Mouse (Mus musculus) right cerebral cortex, postnatal 14 days (tissue): Measurements from ENCODE around the gene Snx27.
A peak's percentile ranks its signal among the peaks of the same experiment; 100 is the strongest.

Experiments
- DNase-seq: peaks from one replicate; pipeline ENCODE4 v3.0.0; 2022

Snx27 gene

DNA sequence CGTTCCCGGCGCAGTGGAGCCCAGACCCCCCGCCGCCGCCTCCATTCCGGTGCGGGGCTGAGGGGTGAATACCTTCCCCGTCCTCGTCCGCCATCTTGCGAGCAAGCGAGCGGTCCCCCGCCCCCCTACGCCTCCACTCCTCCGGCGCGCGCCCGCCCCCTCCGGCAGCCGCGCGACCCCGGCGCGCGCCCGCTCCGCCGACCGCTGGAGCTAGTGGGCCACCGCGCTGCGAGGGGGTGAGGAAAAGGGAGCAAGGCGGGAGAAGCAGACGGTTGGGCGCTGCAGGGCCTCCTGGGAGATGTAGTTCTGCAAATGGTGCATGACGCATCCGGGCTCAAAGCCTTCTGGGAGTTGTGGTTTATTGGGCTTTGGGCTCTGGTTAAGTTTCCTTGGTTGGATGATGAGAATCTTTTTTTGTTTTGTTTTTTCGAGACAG lies at the start of gene Snx27:
Gene Snx27, minus strand, starts transcription at position 261 of the 436 bp plus-strand sequence.
- peak; percentile 89 for DNase-seq

DNA sequence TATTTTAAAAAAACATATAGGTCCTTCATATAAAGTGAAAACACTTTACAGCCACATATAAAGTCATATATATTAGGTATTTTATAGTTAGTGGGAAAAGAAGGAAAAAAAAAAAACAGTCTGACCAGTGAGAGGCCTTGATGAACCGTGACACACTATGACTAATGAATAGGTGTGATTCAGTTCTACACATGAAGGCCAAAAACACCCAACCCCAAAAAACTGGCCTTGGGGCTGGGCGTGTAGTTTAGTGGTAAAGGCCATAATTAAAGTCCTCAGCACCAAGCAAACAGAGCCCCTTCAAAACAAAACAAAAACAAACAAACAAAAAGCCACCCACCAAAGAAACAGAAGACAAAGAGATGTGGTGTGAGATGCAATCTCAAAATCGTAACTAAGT lies 47.4 kb upstream of the Snx27 start:
- DNase-seq = no peak

DNA sequence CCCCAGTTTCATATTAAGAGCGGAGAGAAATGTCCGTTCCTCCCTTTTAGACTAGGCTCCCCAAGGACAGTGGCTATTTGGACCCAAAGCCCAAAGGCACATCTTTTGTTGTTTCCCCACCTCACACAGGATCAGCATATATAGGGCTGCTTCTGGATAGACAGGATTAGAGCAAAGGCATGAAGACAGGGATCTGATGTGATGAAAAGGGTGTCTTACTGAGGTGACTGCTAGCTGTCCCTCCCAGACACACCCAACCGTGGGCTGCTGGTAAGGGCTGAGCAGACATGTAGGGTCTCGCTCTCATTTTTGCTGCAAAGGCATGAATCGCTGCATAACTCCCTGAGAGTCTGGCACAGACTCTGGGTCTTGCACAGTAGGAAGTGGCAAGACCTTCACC lies 46.2 kb upstream of the Snx27 start:
- DNase-seq = no peak

DNA sequence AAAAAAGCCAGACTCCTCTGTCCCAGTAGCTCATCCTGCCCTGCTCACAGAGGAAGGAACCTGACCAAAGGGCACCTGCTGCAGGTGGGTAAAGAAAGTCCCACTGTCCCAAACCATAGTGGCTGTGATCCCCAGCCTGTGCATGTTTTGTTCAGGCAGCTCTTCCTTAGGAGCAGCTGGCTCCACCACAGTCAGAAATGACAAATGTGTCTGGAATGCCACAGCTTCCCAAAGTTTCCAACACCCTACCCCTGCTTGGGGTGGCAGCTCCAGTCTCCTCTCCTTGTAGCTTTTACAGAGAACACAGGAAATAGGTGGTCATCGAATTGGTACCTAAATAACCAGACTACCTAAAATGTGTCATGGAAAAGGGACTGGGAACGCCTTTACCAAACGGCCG lies 41.8 kb upstream of the Snx27 start:
- no peak for DNase-seq

DNA sequence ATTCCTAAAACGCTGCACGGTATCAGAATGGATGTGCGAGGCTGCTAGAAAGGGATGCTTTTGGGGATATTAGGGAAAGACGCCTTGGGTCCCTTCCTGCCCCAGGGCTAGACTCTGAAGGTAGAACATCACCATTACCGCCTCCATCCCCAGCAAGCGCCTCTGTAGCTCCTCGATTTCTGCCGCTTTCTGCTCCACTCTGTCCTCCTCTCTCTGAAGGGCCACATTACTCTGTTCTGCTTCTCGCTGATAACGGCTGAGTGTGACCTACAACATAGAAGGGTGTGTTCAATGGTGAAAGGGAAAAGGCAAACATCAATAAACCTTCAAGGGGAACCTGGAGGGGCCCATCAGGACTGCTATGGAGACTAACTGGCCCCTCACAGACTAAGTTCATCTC lies 40.0 kb upstream of the Snx27 start:
- DNase-seq = no peak

DNA sequence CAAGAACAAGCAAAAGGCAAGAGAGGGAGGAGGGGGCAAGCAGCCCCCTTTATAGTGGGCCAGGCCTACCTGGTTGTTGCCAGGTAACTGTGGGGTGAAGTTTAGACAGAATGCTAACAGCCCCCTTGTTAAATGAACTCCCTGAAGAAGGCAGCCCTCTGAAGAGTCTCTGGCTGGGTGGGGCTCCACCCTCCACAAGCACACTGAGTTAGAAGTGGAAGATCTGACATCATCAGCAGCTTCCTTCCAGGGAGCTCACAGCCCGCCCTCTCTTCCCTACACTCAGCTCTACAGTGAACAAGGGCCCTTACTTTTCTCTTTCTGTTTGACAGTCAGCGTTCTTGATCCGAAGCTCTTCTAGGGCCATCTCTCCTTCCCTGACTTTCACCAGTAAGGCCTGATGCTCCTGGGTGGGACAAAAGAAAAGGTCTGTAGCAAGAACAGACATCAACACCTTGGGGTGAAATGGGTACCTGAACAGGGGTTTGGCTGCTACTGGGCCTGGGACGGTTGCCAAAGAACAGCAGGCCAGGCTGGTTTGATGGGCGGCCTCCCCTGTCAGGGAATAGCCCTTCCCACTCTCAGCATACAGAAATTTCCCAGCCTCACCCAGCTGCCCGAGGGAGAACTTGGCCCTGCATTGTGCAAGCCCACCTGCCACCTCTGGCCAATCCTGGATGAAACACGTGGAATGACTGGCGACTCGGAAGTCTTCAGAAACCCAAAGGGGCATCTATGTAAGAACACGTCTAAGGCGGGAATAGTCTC lies 39.4 kb upstream of the Snx27 start:
- no peak for DNase-seq

DNA sequence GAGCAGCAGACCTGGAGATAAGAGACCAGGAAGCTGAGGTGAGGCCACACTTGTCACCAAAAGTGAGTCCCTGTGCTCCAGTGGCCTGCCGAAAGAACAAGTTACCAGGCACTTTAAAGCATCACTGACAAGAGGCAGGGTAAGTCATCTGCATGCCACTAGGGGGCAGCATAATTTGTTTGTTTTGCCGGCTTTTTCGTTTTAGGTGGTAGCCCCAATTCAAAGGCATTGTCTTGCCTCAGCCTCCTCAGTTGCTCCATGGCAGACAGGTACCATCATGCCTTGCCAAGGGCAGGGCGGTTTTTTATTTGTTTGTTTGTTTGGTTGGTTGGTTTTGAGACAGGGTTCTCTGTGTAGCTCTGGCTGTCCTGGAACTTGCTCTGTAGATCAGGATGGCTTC lies 34.2 kb upstream of the Snx27 start:
- no peak for DNase-seq

DNA sequence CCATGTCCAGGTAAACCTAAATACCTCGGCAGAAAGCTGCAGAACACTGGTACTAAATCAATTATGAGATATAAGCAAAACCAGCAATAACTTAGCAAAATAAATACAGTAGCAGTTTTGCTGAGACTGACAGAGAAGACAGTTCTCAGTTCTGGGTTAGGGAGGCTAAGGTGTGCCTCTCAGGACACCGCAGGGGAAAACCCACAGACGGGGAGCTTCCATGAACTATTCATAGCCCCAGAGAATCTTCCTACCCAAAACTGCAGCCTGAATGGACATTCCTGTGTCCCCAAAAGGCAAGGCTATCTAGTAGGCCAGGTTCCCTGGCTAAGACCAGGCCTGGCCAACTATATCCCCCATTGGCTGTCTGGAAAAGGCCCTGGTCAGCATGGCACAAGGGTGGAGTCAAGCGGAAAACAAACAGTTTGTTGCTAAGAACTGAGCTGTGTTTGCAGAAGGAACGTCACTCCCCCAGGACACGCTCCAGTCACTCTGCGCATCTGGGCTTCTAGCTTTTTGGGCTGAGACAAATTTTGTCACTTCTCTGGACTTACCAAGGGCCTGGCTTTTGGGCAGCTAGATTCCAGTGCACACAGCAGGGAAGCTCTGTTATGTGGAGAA lies 30.9 kb upstream of the Snx27 start:
- DNase-seq = no peak

DNA sequence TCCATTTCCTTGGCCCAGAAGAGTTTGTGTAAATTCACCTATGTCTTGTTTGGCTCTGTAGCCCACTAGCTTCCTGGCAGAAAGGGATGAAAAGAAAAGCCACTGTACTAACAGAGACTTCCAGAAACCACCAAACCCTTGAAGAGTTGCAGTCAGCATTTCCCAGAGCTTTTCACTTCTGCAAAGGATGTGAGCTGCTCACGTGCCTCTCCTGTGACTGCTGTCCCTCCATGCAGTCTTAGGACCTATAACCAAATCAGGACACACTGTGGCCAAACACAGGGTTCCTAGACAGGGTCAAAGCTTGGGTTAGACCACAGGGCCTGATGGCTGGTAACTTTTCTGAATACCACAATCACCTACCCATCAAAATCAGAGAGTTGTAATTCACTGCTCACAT lies 29.8 kb upstream of the Snx27 start:
- DNase-seq = no peak

DNA sequence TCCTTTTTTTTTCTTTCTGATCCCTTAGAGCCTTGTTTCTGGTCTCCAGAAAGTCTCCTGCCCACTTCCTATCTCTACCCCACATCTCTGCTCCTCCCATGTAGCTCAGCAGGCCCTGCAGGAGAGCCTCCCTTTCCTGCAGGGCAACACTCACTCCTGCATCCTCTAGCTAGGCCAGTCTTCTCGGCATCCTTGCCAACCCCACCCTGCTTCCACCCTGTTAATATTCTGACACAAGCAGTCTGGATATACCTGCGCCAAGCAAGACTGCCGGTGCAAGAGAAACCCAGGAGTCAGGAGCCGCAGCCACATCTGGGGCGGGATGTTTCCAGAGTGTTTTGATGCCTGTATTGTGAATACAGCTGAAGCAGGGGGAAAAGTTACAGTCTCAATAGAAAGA lies 29.3 kb upstream of the Snx27 start:
- DNase-seq = no peak

DNA sequence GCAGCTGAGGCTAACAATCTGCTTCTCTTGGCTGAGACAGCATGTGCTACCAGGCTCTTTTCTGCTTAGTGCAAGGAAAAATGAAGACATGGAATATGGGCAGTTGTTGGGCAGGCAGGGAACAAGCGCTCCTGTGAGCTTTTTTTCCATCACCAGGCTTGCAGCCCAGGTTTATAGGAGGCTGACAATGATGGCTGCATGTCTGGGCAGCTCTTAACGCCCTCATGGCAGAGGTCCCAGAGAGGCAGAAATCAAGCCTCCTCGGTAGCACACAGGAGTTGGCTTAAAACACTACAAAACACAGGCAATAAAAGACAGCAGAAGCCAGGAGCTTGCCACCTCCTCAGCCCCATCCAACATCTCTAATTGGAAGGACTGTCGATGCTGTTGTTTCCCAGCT lies 28.8 kb upstream of the Snx27 start:
- DNase-seq = no peak

DNA sequence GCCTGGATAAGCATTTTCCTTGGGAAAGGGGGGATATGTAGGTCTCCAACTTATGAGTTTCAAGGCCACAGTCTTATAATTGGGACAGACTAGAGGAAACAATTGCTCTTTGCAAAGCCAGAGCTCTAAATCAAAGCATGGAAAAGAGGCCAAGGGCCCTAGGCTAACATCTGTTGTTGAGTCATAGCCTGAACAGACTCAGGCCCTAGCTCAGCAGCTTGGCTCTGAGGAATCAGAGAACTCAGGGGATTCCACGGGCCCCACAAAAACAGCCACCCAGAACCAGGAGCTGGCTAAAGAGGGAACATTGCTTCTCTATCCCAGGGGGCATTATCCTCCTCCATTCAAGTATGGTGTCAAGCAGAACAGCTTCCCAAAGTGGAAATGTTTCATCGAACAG lies 28.1 kb upstream of the Snx27 start:
- DNase-seq = no peak

DNA sequence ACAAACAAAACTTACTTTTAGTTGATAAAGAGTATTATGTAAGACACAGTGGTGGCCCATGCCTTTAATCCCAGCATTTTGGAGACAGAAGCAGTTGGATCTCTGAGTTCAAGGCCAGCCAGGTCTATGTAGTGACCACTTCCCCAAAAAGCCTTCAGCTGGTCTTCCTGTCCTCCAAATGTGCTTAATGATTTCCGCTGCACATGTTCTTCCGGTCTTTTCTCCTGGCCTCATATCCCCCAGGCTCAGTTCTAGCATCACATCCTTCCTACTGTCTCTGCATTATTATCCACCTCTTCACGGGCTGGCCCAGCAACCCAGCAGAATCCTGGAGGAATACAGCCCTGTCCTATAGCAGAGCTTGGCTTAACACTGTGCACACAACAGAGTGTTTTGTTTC lies 27.1 kb upstream of the Snx27 start:
- DNase-seq = no peak

DNA sequence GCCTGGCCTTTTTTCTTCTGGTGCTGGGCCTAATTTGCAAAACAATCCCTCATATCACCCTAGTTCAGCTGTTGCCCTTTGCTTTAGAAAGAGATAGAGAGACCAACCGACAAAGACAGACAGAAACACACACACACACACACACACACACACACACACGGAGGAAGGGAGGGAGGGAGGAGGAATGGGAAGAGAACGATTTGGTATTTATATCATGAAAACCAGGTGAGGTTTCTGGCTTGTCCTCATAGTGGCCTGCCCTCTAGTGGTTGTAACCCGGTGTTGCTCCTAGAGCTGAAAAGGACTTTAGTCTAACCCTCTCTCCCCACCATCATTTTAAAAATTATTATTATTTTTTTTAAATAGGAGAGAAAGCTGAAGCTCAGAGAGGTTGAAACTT lies 19.4 kb upstream of the Snx27 start:
- DNase-seq = peak; percentile 40

DNA sequence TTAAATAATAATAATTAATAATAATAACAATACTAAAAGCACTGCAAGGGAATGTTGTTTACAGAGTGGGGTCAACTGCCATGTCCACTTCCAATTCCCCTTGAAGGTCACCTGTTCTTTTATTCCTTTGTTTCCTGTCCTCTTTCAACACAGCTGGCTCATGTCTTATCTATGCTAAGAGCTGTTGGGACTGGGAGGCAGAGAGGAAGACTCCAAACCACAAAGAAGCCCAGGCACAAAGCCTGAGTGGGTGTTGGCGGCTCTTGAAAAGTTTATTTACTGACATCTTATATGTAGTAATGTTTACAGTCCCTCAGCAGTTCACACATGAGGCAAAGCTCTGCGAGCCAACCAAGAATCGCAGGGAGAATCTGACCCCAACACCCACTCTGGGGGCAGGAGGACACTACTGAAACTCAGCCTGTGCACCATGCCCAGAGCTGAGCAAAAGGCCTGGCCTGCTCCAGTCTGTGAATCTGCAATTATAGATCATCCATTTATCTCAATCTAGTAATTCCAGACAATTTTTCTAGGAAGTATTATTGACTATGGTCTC lies 14.8 kb upstream of the Snx27 start:
- DNase-seq = no peak

DNA sequence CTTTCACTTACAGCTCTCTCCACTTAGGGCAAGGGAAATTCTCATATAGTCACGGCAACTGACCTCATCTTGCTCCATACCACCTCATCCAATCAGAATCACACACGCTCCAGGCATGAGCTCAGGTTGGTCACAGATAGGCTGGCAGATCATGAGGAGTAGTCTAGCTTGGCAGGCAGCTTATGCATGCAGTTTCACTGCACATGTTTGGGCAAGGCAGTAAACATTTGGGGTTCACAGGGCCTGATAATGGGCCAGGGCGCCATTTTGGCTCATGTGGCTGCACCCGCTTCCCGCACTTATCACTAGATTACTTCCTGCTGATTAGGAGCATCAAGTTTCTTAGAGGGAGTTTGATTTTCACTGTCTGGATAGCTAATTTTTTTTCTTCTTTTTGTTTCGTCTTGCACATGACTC lies 13.4 kb upstream of the Snx27 start:
- DNase-seq = no peak

DNA sequence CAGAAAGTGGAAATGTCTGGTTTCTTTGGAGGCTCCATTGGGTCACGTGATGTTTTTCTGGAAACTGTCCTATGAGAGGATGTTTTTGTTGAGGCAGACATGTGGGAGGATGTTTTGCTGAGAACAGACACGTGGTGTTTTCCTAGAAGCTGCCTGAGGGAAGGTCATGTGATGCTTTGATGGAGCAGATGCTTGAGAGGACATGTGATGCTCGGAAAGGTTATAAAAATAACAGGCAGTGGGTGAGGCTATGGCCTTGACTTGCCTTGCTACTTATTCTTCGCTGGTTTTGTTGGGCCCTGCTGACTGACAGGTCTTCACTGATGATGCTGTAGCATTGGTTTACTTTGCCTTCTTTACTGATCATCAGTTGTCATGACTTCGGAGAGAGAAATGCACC lies 8.6 kb upstream of the Snx27 start:
- DNase-seq = no peak

DNA sequence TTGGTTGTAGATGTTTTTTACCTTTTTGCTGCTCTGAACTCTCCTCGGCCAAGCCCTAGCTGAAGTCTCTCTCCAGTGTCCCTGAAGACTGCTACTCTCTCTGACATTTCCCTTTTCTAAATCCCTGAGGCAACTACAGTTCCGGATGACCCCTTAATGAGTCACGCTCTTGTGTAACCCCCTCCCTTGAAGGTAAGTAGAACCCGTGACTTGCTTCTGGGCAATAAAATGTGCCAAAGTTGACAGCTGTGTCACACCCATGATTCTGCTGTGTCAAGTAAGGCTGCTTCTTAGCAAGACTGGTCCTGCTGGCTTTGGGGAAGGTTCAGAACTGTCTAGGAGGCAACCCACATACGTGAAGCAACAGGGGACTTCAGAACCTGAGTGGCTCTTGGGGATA lies 5.4 kb upstream of the Snx27 start:
- DNase-seq = no peak

DNA sequence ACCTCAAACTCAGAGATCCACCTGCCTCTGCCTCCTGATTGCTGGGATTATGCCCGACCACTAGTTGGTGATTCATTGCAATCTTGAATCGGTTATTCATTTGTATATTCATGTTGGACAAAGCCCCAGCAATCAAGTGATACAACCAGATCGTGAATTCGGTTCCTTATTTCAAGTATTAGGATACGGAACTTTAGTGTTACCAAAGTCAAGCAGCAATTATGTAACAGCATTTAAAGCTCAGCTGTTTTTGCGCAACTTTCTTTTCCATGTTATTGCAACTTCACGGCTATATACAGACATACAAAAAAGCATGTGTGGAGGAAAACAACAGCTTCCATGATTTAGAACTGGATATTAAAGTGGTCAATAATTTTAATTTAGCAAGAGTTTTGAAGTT lies 428 bp upstream of the Snx27 start:
- DNase-seq = no peak

DNA sequence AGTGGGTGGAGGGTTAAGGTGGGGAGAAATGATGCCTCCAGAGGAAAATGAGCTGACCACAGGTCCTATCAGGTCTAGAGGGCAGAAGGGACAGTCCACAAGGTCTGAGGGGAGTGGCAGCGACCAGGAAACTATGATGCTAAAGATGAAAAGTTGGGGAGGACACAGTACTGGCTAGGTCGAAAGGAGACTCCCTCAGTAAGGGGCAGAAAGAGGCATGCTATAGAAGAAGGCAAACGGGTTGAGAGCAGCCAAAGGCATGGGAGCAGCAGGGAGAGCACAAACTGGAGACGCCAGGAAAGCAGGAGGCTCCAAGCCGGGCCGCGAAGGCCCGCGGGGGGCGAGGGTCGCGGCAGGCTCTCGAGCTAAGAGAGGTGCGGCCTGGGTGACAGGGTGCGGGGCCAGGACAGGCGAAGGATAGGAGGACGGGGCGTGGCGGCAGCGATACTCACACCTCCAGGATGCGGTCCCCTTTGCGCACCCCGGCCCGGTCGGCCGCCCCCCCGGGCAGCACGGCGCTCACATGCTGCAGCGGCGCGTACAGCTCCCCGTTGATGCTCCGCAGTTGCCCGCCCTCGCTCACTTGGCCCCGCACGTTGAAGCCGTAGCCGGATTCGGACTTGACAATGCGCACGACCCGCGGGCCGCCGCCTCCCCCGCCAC lies 592 bp downstream of the Snx27 start:
- DNase-seq = no peak

DNA sequence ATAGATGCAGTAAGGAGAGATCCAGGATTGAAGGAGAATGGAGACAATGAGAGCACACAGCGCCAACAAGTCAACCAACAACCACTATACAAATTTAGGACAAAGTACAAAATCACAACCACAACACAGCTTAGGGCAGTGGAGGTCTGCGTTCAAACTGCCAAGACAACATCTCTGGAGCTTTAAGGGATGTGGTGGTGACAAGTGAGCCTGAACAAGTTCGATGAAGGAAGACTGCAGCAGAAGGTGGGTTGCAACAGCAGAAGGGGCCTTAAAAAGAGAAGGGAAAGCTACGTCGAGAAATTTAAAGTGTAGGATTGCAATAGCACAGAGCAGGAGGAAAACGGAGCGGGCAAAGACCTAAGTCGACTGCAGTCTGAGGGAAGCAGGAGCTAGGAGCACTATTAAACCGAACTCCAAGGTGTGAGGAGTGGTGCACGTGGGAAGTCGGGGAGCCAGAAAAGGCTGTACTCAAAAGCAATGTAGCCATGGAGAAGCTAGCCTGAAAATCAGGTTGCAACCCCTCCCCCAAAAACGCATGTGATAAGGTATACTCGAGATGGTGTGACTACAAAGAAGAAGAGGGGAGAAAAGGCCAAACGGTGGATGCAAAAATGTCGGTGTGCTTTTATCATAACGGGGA lies 1.3 kb downstream of the Snx27 start:
- DNase-seq = peak; percentile 12

DNA sequence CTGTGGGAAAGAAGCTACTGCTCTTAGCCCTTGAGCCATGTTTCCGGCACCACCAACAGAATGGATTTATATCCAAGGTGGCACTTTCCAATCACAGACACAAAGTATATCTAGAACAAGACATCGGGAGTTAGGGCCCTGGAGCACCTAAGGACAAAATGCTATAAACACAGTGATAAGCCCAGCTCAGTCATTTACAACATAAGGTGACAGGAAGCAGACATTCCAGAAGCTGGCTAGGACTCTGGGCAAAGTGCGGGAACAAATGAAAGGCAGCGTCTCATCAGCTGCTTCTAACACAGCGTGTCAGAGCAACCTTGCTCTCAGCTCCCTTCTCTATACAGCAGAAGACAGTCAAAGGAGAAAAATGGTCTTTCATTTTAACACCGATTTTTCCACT lies 8.0 kb downstream of the Snx27 start:
- DNase-seq = no peak

DNA sequence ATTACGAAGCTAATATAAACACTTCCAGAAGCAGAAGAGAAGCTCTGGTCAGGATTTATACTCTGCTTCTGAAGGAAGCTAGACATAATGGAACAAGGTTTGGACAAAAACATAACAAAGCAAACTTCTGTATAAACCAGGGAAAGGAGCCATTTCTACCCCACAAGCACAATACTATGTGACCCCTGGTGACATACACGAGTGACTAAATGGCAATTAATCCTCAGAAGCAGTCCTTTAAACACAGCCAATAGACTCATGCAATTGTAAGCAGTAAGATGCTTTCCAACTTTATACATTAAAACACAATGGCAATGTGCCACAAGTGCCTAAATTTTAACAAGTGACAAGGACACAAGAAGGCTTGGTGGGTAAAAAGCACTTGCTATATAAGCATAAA lies 15.3 kb downstream of the Snx27 start:
- no peak for DNase-seq

DNA sequence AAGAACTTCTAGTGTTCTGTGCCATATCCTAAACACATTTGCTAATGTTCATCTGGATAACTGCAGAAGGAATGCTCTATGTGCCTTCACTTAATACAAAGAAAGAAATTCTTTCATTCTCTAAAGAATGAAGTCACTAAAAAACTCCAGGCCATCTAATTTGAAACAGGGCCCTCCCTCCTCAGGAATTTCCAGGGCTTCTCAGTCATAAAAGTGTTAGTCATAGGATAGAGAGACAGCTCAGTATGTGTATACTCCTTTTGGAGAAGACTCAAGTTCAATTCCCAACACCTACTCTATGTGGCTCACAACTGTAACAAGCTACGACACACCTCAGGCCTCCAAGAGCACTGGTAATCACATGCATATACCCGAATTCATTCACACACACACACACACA lies 17.0 kb downstream of the Snx27 start:
- no peak for DNase-seq
